Mouse (Mus musculus) embryonic facial prominence, embryonic 11.5 days (tissue): ENCODE data around the gene Tlk2. TPM values are rescaled to one million over a fixed set of nuclear protein-coding genes. Genes with fewer than 3 reads are reported as not detected.

ENCODE experiments used
- ATAC-seq: fragments of 200-750 bp; cut with Nextera tagmentation; replicated peaks from 2 replicates; pipeline ENCODE4 v1.8.0; 2017; ENCODE audit warnings: low read depth; ENCODE audit not compliant: insufficient number of reproducible peaks, low FRiP score, low TSS enrichment
- DNase-seq: peaks from one replicate; pipeline ENCODE4 v3.0.0-alpha.2; 2015; ENCODE audit warnings: low spot score
- H3K27ac ChIP-seq: fragments of 300-500 bp; sonication (generic); replicated peaks from 2 replicates; pipeline ENCODE4 v1.5.1; 2014; ENCODE audit warnings: mild to moderate bottlenecking, low read depth, low read length, control low read depth
- H3K27me3 ChIP-seq: fragments of 300-500 bp; sonication (generic); 2 replicates; pipeline ENCODE4 v1.6.1; 2014; ENCODE audit warnings: mild to moderate bottlenecking, low read length, moderate library complexity, mixed read lengths; ENCODE audit not compliant: control insufficient read depth, insufficient read depth
- H3K36me3 ChIP-seq: fragments of 300-500 bp; sonication (generic); replicated peaks from 2 replicates; pipeline ENCODE4 v1.6.1; 2014; ENCODE audit warnings: low read depth, mild to moderate bottlenecking, low read length, moderate library complexity, mixed read lengths; ENCODE audit not compliant: control insufficient read depth, insufficient read depth
- H3K4me1 ChIP-seq: fragments of 300-500 bp; sonication (generic); 2 replicates; pipeline ENCODE4 v1.6.1; 2014; ENCODE audit warnings: low read length, mixed read lengths; ENCODE audit not compliant: control insufficient read depth, insufficient read depth
- H3K4me2 ChIP-seq: fragments of 300-500 bp; sonication (generic); 2 replicates; pipeline ENCODE4 v1.6.1; 2014; ENCODE audit warnings: low read depth, mild to moderate bottlenecking, control low read depth, low read length, moderate library complexity
- H3K4me3 ChIP-seq: fragments of 300-500 bp; sonication (generic); 2 replicates; pipeline ENCODE4 v1.5.1; 2014; ENCODE audit warnings: low read depth, low read length, control low read depth
- H3K9ac ChIP-seq: fragments of 300-500 bp; sonication (generic); replicated peaks from 2 replicates; pipeline ENCODE4 v1.6.1; 2014; ENCODE audit warnings: mild to moderate bottlenecking, control low read depth, low read length
- H3K9me3 ChIP-seq: fragments of 300-500 bp; sonication (generic); replicated peaks from 2 replicates; pipeline ENCODE4 v1.6.1; 2016; ENCODE audit warnings: mild to moderate bottlenecking, low read length, inconsistent platforms, mixed read lengths; ENCODE audit not compliant: control insufficient read depth
- WGBS: fragments of 180-500 bp; shearing (Covaris S2); extraction: QIAGEN DNeasy Blood & Tissue Kit; methylation state at CpG from one replicate; pipeline ENCODE4 v1.1.7; 2014; 5-methylcytosine and 5-hydroxymethylcytosine counted together
- polyA plus RNA-seq: library from polyadenylated mRNA; unstranded; fragments of >200 nt; fragmentation: Nextera tagmentation; extraction: Ambion mirVana; gene quantifications from 2 replicates; pipeline ENCODE4 v1.2.1, GENCODE M21; 2014

Gene Tlk2
- polyA plus RNA-seq, 1 experiment from 2014 or later = 30.7 TPM

GRCm38 (mm10) chr11:105166780-105167179 is 11.8 kb upstream of the Tlk2 start:
- Histone ChIP-seq H3K9ac (no peak overlapping the region), H3K4me1 (no peaks in the 10 kb centered on the region), H3K27me3 (no peaks in the 10 kb centered on the region), H3K36me3 (no peaks in the 10 kb centered on the region), H3K9me3 (peaks cover 11% of the 10 kb centered on the region), H3K4me2 (no peak overlapping the region), H3K4me3 (no peak overlapping the region), H3K27ac (no peak overlapping the region)
- ATAC-seq (no peak), DNase-seq (no peak)
- 90% methylated on average over 10 of the region's 10 CpGs for WGBS

GRCm38 (mm10) chr11:105179523-105179922 is 916 bp downstream of the Tlk2 start:
- Histone ChIP-seq H3K9me3 (no peaks in the 10 kb centered on the region), H3K4me1 (no peaks in the 10 kb centered on the region; the same call in 1 of the 2 replicates), H3K36me3 (no peaks in the 10 kb centered on the region), H3K27ac (no peak overlapping the region), H3K9ac (no peak overlapping the region), H3K4me3 (no peak overlapping the region), H3K27me3 (no peaks in the 10 kb centered on the region), H3K4me2 (no peak overlapping the region; the same call in 1 of the 2 replicates)
- DNase-seq (no peak), ATAC-seq (no peak)
- WGBS = 85% methylated on average over 4 of the region's 4 CpGs

- WGBS = under 1% methylated on average over 35 of the region's 35 CpGs
- ATAC-seq = no peak; the same call in 1 of the 2 replicates
These were observed 2.0 kb downstream of the Tlk2 start for GRCm38 (mm10) chr11:105180471-105181091.

GRCm38 (mm10) chr11:105181126-105181637 is 2.6 kb downstream of the Tlk2 start:
- DNase-seq (peak; percentile 96), ATAC-seq (peak; percentile 97)
- no peaks in the 10 kb centered on the region; the same call in 1 of the 2 replicates for H3K4me1 ChIP-seq
- no peaks in the 10 kb centered on the region for H3K9me3 ChIP-seq
- H3K9ac ChIP-seq = peak overlapping the region; percentile 99
- peaks cover 3% of the 10 kb centered on the region; the same call in 1 of the 2 replicates for H3K36me3 ChIP-seq
- peak overlapping the region; percentile 91 for H3K4me2 ChIP-seq
- H3K27ac ChIP-seq = peak overlapping the region; percentile 87
- WGBS = under 1% methylated on average over 51 of the region's 60 CpGs
- H3K27me3 ChIP-seq = no peaks in the 10 kb centered on the region
- peak overlapping the region; percentile 97 for H3K4me3 ChIP-seq

More at GRCm38 (mm10) chr11:105180471-105181091, 2.0 kb downstream of the Tlk2 start:
- peak overlapping the region; percentile 91 for H3K4me2 ChIP-seq
- H3K36me3 ChIP-seq = peaks cover 3% of the 10 kb centered on the region; the same call in 1 of the 2 replicates
- no peaks in the 10 kb centered on the region; the same call in 1 of the 2 replicates for H3K4me1 ChIP-seq
- H3K9me3 ChIP-seq = no peaks in the 10 kb centered on the region
- H3K27me3 ChIP-seq = no peaks in the 10 kb centered on the region
- H3K9ac ChIP-seq = peak overlapping the region; percentile 95
- peak overlapping the region; percentile 87 for H3K27ac ChIP-seq
- H3K4me3 ChIP-seq = peak overlapping the region; percentile 97
- peak; percentile 36 for DNase-seq

GRCm38 (mm10) chr11:105181689-105182460 is 3.3 kb downstream of the Tlk2 start:
- H3K4me1 ChIP-seq = no peaks in the 10 kb centered on the region; the same call in 1 of the 2 replicates
- no peaks in the 10 kb centered on the region for H3K27me3 ChIP-seq
- H3K9ac ChIP-seq = peak overlapping the region; percentile 99
- H3K36me3 ChIP-seq = peaks cover 3% of the 10 kb centered on the region; the same call in 1 of the 2 replicates
- 4% methylated on average over 57 of the region's 89 CpGs for WGBS
- DNase-seq (peak; percentile 33), ATAC-seq (peak; percentile 74)
- peak overlapping the region; percentile 76 for H3K4me2 ChIP-seq
- H3K4me3 ChIP-seq = peak overlapping the region; percentile 97
- H3K27ac ChIP-seq = peak overlapping the region; percentile 84
- H3K9me3 ChIP-seq = no peaks in the 10 kb centered on the region

GRCm38 (mm10) chr11:105182461-105182855 is 3.9 kb downstream of the Tlk2 start:
- peak overlapping the region; percentile 84 for H3K27ac ChIP-seq
- peaks cover 3% of the 10 kb centered on the region; the same call in 1 of the 2 replicates for H3K36me3 ChIP-seq
- WGBS = 7% methylated on average over 4 of the region's 4 CpGs
- H3K9ac ChIP-seq = peak overlapping the region; percentile 99
- H3K9me3 ChIP-seq = no peaks in the 10 kb centered on the region
- DNase-seq = no peak
- H3K4me1 ChIP-seq = no peaks in the 10 kb centered on the region; the same call in 1 of the 2 replicates
- H3K27me3 ChIP-seq = no peaks in the 10 kb centered on the region
- ATAC-seq = no peak
- H3K4me2 ChIP-seq = peak overlapping the region; percentile 76
- peak overlapping the region; percentile 97 for H3K4me3 ChIP-seq

- no peak overlapping the region for H3K4me2 ChIP-seq
- WGBS = 84% methylated on average over 3 of the region's 3 CpGs
These were observed 6.1 kb downstream of the Tlk2 start for GRCm38 (mm10) chr11:105184678-105185077.

More at GRCm38 (mm10) chr11:105184678-105185077, 6.1 kb downstream of the Tlk2 start:
- ATAC-seq (no peak), DNase-seq (no peak)
- no peak overlapping the region for H3K4me3 ChIP-seq
- H3K9me3 ChIP-seq = no peaks in the 10 kb centered on the region
- no peaks in the 10 kb centered on the region for H3K27me3 ChIP-seq
- H3K27ac ChIP-seq = no peak overlapping the region
- peaks cover 3% of the 10 kb centered on the region for H3K36me3 ChIP-seq
- H3K9ac ChIP-seq = no peak overlapping the region
- H3K4me1 ChIP-seq = no peaks in the 10 kb centered on the region; the same call in 1 of the 2 replicates
